Mouse (Mus musculus): Measurements from ENCODE around the gene Cdh4.

Gene Cdh4

GRCm38 (mm10) chr2:179721534-179722516, 279.6 kb downstream of the Cdh4 start:
- DNase-seq (ENCODE audit: inconsistent age in 2 of 2, low spot score in 1 of 2): no peak

GRCm38 (mm10) chr2:179722776-179723386, 280.6 kb downstream of the Cdh4 start:
- DNase-seq (ENCODE audit: inconsistent age in 2 of 2, low spot score in 1 of 2): no peak

- no peak for DNase-seq (ENCODE audit: inconsistent age in 2 of 2, low spot score in 1 of 2)
Observed at GRCm38 (mm10) chr2:179723401-179723800, 281.2 kb downstream of the Cdh4 start.

- DNase-seq (ENCODE audit: inconsistent age in 2 of 2, low spot score in 1 of 2): peak in 1 of 2 experiments; percentile 40
Observed at GRCm38 (mm10) chr2:179729002-179729401, 286.8 kb downstream of the Cdh4 start.

- DNase-seq (ENCODE audit: inconsistent age in 2 of 2, low spot score in 1 of 2): no peak
Observed at GRCm38 (mm10) chr2:179729802-179730201, 287.6 kb downstream of the Cdh4 start.

GRCm38 (mm10) chr2:179733141-179733831, 291.1 kb downstream of the Cdh4 start:
- no peak for DNase-seq (ENCODE audit: inconsistent age in 2 of 2, low spot score in 1 of 2)

- no peak for DNase-seq (ENCODE audit: inconsistent age in 2 of 2, low spot score in 1 of 2)
Observed at GRCm38 (mm10) chr2:179742419-179742818, 300.2 kb downstream of the Cdh4 start.

GRCm38 (mm10) chr2:179742828-179743227, 300.6 kb downstream of the Cdh4 start:
- DNase-seq (ENCODE audit: inconsistent age in 2 of 2, low spot score in 1 of 2): no peak

- DNase-seq (ENCODE audit: inconsistent age in 2 of 2, low spot score in 1 of 2): no peak
Observed at GRCm38 (mm10) chr2:179746491-179746890, 304.3 kb downstream of the Cdh4 start.

GRCm38 (mm10) chr2:179749399-179749798, 307.2 kb downstream of the Cdh4 start:
- DNase-seq (ENCODE audit: inconsistent age in 2 of 2, low spot score in 1 of 2): no peak

GRCm38 (mm10) chr2:179753811-179754210, 311.6 kb downstream of the Cdh4 start:
- DNase-seq (ENCODE audit: inconsistent age in 2 of 2, low spot score in 1 of 2): no peak

- DNase-seq (ENCODE audit: inconsistent age in 2 of 2, low spot score in 1 of 2): no peak
Observed at GRCm38 (mm10) chr2:179754776-179755175, 312.5 kb downstream of the Cdh4 start.

- DNase-seq (ENCODE audit: inconsistent age in 2 of 2, low spot score in 1 of 2): no peak
Observed at GRCm38 (mm10) chr2:179761718-179762441, 319.6 kb downstream of the Cdh4 start.

GRCm38 (mm10) chr2:179762521-179763305, 320.5 kb downstream of the Cdh4 start:
- no peak for DNase-seq (ENCODE audit: inconsistent age in 2 of 2, low spot score in 1 of 2)

GRCm38 (mm10) chr2:179764460-179764859, 322.2 kb downstream of the Cdh4 start:
- no peak for DNase-seq (ENCODE audit: inconsistent age in 2 of 2, low spot score in 1 of 2)

- DNase-seq (ENCODE audit: inconsistent age in 2 of 2, low spot score in 1 of 2): no peak
Observed at GRCm38 (mm10) chr2:179766664-179767526, 324.7 kb downstream of the Cdh4 start.

GRCm38 (mm10) chr2:179767527-179767849, 325.3 kb downstream of the Cdh4 start:
- DNase-seq (ENCODE audit: inconsistent age in 2 of 2, low spot score in 1 of 2): no peak

GRCm38 (mm10) chr2:179769137-179769536, 326.9 kb downstream of the Cdh4 start:
- no peak for DNase-seq (ENCODE audit: inconsistent age in 2 of 2, low spot score in 1 of 2)

- no peak for DNase-seq (ENCODE audit: inconsistent age in 2 of 2, low spot score in 1 of 2)
Observed at GRCm38 (mm10) chr2:179769943-179770342, 327.7 kb downstream of the Cdh4 start.
